Mouse (Mus musculus) neural tube, embryonic 12.5 days (tissue): ENCODE data around the gene 4921507P07Rik. TPM values are rescaled to one million over a fixed set of nuclear protein-coding genes. Genes with fewer than 3 reads are reported as not detected.
"Not testable (repeated sequence)": the region's sequence is repeated elsewhere in the genome, so short reads cannot be mapped to it uniquely, and the experiment has no call there.

ENCODE experiments used
- ATAC-seq: fragments of 200-750 bp; cut with Nextera tagmentation; 2 replicates; pipeline ENCODE4 v1.8.0; 2017; ENCODE audit warnings: low read depth, mild to moderate bottlenecking, moderate TSS enrichment, moderate library complexity; ENCODE audit not compliant: low FRiP score
- H3K27ac ChIP-seq: fragments of 300-500 bp; sonication (generic); 2 replicates; pipeline ENCODE4 v1.5.1; 2016
- H3K27me3 ChIP-seq: fragments of 300-500 bp; sonication (generic); replicated peaks from 2 replicates; pipeline ENCODE4 v1.6.1; 2016; ENCODE audit warnings: mild to moderate bottlenecking
- H3K36me3 ChIP-seq: fragments of 300-500 bp; sonication (generic); 2 replicates; pipeline ENCODE4 v1.6.1; 2016; ENCODE audit warnings: mild to moderate bottlenecking
- H3K4me1 ChIP-seq: fragments of 300-500 bp; sonication (generic); 2 replicates; pipeline ENCODE4 v1.6.1; 2016
- H3K4me2 ChIP-seq: fragments of 300-500 bp; sonication (generic); replicated peaks from 2 replicates; pipeline ENCODE4 v1.6.1; 2016; ENCODE audit warnings: mild to moderate bottlenecking
- H3K4me3 ChIP-seq: fragments of 300-500 bp; sonication (generic); 2 replicates; pipeline ENCODE4 v1.5.1; 2016
- H3K9ac ChIP-seq: fragments of 300-500 bp; sonication (generic); 2 replicates; pipeline ENCODE4 v1.6.1; 2016; ENCODE audit warnings: mild to moderate bottlenecking
- H3K9me3 ChIP-seq: fragments of 300-500 bp; sonication (generic); 2 replicates; pipeline ENCODE4 v1.6.1; 2016; ENCODE audit warnings: mild to moderate bottlenecking
- WGBS: fragments of 180-500 bp; shearing (Covaris S2); methylation state at CpG from one replicate; pipeline ENCODE4 v1.1.7; 2016; 5-methylcytosine and 5-hydroxymethylcytosine counted together
- polyA plus RNA-seq: library from polyadenylated mRNA; unstranded; fragments of >200 nt; fragmentation: Nextera tagmentation; extraction: Ambion mirVana; gene quantifications from 2 replicates; pipeline ENCODE4 v1.2.1, GENCODE M21; 2016

4921507P07Rik gene
- polyA plus RNA-seq = 0.90 and 1.1 TPM in 2 replicates

GRCm38 (mm10) chr6:50596301-50597211 lies at the start of gene 4921507P07Rik:
TSS of gene 4921507P07Rik (minus strand) at chr6:50596632.
- Histone ChIP-seq H3K9me3 (no peaks in the 10 kb centered on the region), H3K36me3 (no peaks in the 10 kb centered on the region), H3K9ac (peak within 1 kb of the TSS; percentile 66), H3K4me2 (peak within 1 kb of the TSS; percentile 98), H3K4me3 (peak within 1 kb of the TSS; percentile 54), H3K27ac (no peak within 1 kb of the TSS), H3K4me1 (0 out of 2 replicates have a peak, but pooled peaks cover 5% of the 10 kb centered on the region), H3K27me3 (no peaks in the 10 kb centered on the region)
- peak; percentile 92 for ATAC-seq
- WGBS = under 1% methylated on average over 58 of the region's 62 CpGs

GRCm38 (mm10) chr6:50644701-50645100 lies 48.3 kb upstream of the 4921507P07Rik start:
- Histone ChIP-seq H3K4me2 (no peak overlapping the region), H3K4me3 (no peak overlapping the region), H3K27me3 (no peaks in the 10 kb centered on the region), H3K9me3 (no peaks in the 10 kb centered on the region), H3K4me1 (0 out of 2 replicates have a peak, but pooled peaks cover 5% of the 10 kb centered on the region), H3K36me3 (no peaks in the 10 kb centered on the region), H3K9ac (no peak overlapping the region), H3K27ac (no peak overlapping the region)
- no peak for ATAC-seq
- 73% methylated on average over 3 of the region's 3 CpGs for WGBS

DNA sequence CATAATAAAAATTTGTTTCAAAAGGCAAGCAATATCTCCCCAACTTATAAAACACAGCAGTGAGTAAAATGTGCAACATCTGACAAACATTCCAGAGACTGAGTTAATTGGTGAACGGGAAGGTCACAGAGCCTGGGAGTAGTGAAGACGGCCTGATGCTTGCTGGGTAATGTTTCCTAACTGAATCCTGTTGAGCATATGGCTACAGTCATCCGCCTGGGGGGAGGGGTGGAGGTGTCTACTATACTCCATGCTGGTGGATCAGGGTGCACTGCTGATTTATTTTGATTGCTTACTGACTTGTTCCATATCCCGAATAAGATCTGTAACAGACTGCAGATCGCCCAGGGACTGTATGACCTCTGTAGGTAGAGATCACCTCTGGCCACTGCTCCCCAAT lies 45.5 kb upstream of the 4921507P07Rik start:
- Histone ChIP-seq H3K36me3 (no peaks in the 10 kb centered on the region), H3K4me2 (no peak overlapping the region), H3K4me3 (no peak overlapping the region), H3K27me3 (no peaks in the 10 kb centered on the region), H3K9me3 (no peaks in the 10 kb centered on the region), H3K9ac (no peak overlapping the region), H3K4me1 (0 out of 2 replicates have a peak, but pooled peaks cover 5% of the 10 kb centered on the region), H3K27ac (no peak overlapping the region)
- 77% methylated on average over 5 of the region's 5 CpGs for WGBS
- no peak for ATAC-seq

GRCm38 (mm10) chr6:50640377-50640776 lies 43.9 kb upstream of the 4921507P07Rik start:
- ATAC-seq = no peak
- Histone ChIP-seq H3K9ac (no peak overlapping the region), H3K36me3 (no peaks in the 10 kb centered on the region), H3K9me3 (no peaks in the 10 kb centered on the region), H3K4me1 (0 out of 2 replicates have a peak, but pooled peaks cover 5% of the 10 kb centered on the region), H3K27ac (no peak overlapping the region), H3K4me3 (no peak overlapping the region), H3K4me2 (no peak overlapping the region), H3K27me3 (no peaks in the 10 kb centered on the region)
- WGBS = 80% methylated on average over 4 of the region's 4 CpGs

- H3K27me3 ChIP-seq = no peaks in the 10 kb centered on the region
- ATAC-seq = no peak
- no peaks in the 10 kb centered on the region for H3K9me3 ChIP-seq
- H3K36me3 ChIP-seq = no peaks in the 10 kb centered on the region
- H3K4me2 ChIP-seq = no peak overlapping the region
- H3K9ac ChIP-seq = no peak overlapping the region
- no peak overlapping the region for H3K27ac ChIP-seq
- no peak overlapping the region for H3K4me3 ChIP-seq
- WGBS = 45% methylated on average over 2 of the region's 2 CpGs
- H3K4me1 ChIP-seq = 0 out of 2 replicates have a peak, but pooled peaks cover 5% of the 10 kb centered on the region
Observed at GRCm38 (mm10) chr6:50639656-50640055, 43.2 kb upstream of the 4921507P07Rik start.

DNA sequence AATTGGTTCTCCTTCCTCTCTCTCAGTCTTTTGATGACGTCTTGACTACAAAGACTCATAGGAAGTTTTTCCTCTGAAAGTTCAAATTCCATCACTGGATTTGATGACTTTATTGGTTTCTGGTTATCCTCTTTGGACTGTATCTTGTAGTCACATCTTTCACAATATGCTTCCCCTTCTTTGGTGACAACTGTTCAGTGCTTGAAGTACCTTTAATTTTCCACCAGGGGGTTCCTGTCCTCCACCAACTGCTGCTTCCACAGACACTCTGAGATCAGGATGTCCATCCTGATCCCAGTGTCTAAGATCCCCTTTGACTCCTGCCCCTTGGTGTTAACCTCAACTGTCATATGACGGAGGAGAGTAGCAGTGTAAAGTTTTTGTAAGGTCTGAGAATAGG lies 29.7 kb upstream of the 4921507P07Rik start:
- 79% methylated on average over 2 of the region's 2 CpGs for WGBS
- H3K9ac ChIP-seq, H3K4me2 ChIP-seq, ATAC-seq, H3K27ac ChIP-seq, H3K9me3 ChIP-seq, H3K36me3 ChIP-seq, H3K4me3 ChIP-seq, H3K27me3 ChIP-seq, H3K4me1 ChIP-seq: not testable (repeated sequence)

- not testable (repeated sequence) for H3K27ac ChIP-seq, H3K4me2 ChIP-seq, H3K36me3 ChIP-seq, H3K4me1 ChIP-seq, ATAC-seq, H3K27me3 ChIP-seq, H3K9me3 ChIP-seq, H3K9ac ChIP-seq, H3K4me3 ChIP-seq
- WGBS = 94% methylated on average over 1 of the region's 1 CpGs
Observed at GRCm38 (mm10) chr6:50618273-50618672, 21.8 kb upstream of the 4921507P07Rik start.

GRCm38 (mm10) chr6:50601620-50602019 lies 5.2 kb upstream of the 4921507P07Rik start:
- H3K9me3 ChIP-seq = no peaks in the 10 kb centered on the region
- H3K27me3 ChIP-seq = no peaks in the 10 kb centered on the region
- no peak for ATAC-seq
- 33% methylated on average over 4 of the region's 4 CpGs for WGBS
- H3K4me3 ChIP-seq = no peak overlapping the region
- H3K4me2 ChIP-seq = no peak overlapping the region
- H3K36me3 ChIP-seq = no peaks in the 10 kb centered on the region
- H3K27ac ChIP-seq = no peak overlapping the region
- no peaks in the 10 kb centered on the region for H3K4me1 ChIP-seq
- no peak overlapping the region for H3K9ac ChIP-seq

DNA sequence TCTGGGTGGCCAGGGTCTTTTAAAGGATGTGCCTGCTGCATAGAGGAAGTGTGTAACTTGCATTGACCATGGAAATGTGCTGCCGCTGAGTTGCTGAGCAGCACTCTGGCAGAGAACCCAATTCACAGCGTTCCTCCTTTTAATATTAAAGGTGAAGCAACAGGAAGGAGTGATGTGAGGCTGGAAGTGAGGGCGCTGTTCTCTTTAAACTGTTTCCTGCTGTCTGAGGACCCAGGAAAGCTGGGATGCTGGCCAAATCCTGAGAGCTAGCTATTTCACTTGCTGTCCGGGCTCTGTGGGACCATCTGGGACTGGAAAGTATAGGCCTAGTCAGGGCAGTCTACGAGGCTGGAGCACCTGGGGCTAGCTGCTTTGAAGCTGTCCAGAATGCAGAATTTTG lies 2.1 kb upstream of the 4921507P07Rik start:
- no peak overlapping the region for H3K9ac ChIP-seq
- H3K27me3 ChIP-seq = no peaks in the 10 kb centered on the region
- WGBS = 78% methylated on average over 5 of the region's 5 CpGs

GRCm38 (mm10) chr6:50594372-50594771 lies 2.1 kb downstream of the 4921507P07Rik start:
- Histone ChIP-seq H3K9ac (no peak overlapping the region), H3K4me1 (0 out of 2 replicates have a peak, but pooled peaks cover 5% of the 10 kb centered on the region), H3K9me3 (no peaks in the 10 kb centered on the region), H3K4me3 (no peak overlapping the region), H3K27me3 (no peaks in the 10 kb centered on the region), H3K36me3 (no peaks in the 10 kb centered on the region), H3K27ac (no peak overlapping the region), H3K4me2 (no peak overlapping the region)
- WGBS = 88% methylated on average over 2 of the region's 2 CpGs
- ATAC-seq = no peak

More for the DNA sequence above, 2.1 kb upstream of the 4921507P07Rik start:
- Histone ChIP-seq H3K27ac (no peak overlapping the region), H3K4me3 (no peak overlapping the region), H3K4me2 (no peak overlapping the region), H3K36me3 (no peaks in the 10 kb centered on the region), H3K4me1 (0 out of 2 replicates have a peak, but pooled peaks cover 5% of the 10 kb centered on the region), H3K9me3 (no peaks in the 10 kb centered on the region)
- ATAC-seq = no peak

DNA sequence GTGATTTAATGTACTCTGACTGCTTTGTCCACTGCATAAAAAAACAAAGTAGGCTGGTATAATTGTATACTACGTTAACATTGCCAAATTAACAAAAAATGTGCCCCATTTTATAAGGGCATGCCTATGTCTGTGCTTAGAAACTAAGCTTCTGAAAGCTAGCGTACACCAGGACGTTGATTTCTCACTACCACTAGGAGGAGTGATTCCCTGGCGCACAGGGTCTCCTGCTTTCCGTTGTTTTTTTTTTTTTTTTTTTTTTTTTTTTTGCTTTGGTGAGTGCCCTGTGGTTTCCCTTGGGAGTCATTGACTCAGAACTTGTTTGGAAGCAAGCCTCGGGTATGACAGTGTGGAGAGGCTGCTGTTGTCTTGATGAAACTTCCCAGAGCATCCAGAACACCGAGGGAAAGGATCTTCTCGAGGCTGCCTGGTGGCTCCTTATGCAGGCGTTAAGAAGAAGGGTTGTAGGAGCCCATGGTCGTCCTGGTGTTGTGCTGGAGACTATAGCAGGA lies 3.0 kb downstream of the 4921507P07Rik start:
- Histone ChIP-seq H3K27ac (no peak overlapping the region), H3K4me1 (0 out of 2 replicates have a peak, but pooled peaks cover 5% of the 10 kb centered on the region), H3K4me3 (no peak overlapping the region), H3K36me3 (no peaks in the 10 kb centered on the region), H3K27me3 (no peaks in the 10 kb centered on the region), H3K9me3 (no peaks in the 10 kb centered on the region), H3K4me2 (no peak overlapping the region), H3K9ac (no peak overlapping the region)
- WGBS = 67% methylated on average over 10 of the region's 10 CpGs
- no peak for ATAC-seq

DNA sequence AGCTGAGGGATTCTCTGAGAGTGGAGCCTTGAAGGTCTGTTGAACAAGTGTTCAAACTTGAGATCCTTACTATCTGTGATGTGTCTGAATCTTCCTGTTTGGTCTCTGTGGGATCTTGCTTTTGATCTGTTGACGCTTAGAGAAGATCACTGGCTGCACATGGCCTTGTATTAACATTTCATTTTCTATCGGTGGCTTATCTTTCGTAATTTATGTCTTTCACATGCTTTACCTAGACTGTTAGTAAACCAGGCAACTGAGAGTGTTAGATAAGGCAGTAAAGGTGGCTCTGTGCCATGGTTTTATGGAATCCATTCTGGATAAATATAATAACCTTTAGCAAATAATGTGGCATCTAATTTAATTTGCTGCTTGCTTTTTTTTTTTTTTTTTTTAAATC lies 6.2 kb downstream of the 4921507P07Rik start:
- Histone ChIP-seq H3K4me2 (no peak overlapping the region), H3K27me3 (no peaks in the 10 kb centered on the region), H3K9me3 (no peaks in the 10 kb centered on the region), H3K9ac (no peak overlapping the region), H3K4me3 (no peak overlapping the region), H3K27ac (no peak overlapping the region), H3K4me1 (no peaks in the 10 kb centered on the region), H3K36me3 (no peaks in the 10 kb centered on the region)
- 86% methylated on average over 3 of the region's 3 CpGs for WGBS
- ATAC-seq = no peak
